Mouse (Mus musculus): Measurements from ENCODE around the gene Vmn1r1. TPM values are rescaled to one million over a fixed set of nuclear protein-coding genes. Genes with fewer than 3 reads are reported as not detected.

Vmn1r1 gene
- total RNA-seq, 2 experiments from 2014 or later: not detected

Other genes with a start within 250 kb of the Vmn1r1 start
- gene Enah, start 144.5 kb downstream of the Vmn1r1 start, total RNA-seq (2021): 10 to 100 TPM; 58.9 to 72.2 TPM
- 10 to 100 TPM; 51.9 to 57.0 TPM for gene Srp9, start 39.7 kb downstream of the Vmn1r1 start, total RNA-seq (2021)
- 10 to 100 TPM; 81.0 to 81.3 TPM for gene Degs1, start 118.3 kb upstream of the Vmn1r1 start, total RNA-seq (2021)
- gene Fbxo28, start 177.1 kb upstream of the Vmn1r1 start, total RNA-seq (2021): 10 to 100 TPM; 28.9 to 33.9 TPM
- 10 to 100 TPM; 21.2 to 21.9 TPM for gene Trp53bp2, start 244.7 kb upstream of the Vmn1r1 start, total RNA-seq (2021)

Measured in adrenal gland, postnatal 10 days (tissue).